Mouse (Mus musculus): ENCODE measurements around the gene Usp7.
A peak's percentile ranks its signal among the peaks of the same experiment; 100 is the strongest.

The Usp7 gene

DNA sequence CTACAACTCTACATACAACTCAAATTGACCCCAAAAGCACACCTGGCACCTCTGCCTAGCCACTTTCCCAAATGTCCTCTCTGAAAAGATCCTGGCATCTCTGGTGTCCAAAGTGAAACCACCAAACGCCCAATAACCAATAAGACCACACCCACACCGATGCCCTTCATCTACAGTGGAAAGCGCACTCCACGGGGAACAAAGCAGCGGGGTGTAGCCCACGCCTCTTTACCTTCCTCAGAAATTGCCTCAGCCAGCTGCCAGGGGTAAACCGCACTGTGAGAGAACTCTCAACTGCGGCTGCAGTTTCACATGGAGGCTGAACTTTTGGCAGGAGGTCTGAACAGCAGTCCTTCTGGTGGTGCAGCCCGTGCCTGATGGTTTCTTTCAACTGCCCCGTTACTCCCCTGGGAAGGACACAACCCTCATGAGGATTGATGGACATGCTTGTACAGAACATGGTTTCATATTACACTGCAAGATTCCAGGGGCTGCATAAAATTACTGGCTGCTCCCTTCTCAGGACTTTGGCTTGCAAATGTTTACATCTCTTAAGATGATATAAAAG is 76.5 kb downstream of the Usp7 start:
- no peak for DNase-seq

DNA sequence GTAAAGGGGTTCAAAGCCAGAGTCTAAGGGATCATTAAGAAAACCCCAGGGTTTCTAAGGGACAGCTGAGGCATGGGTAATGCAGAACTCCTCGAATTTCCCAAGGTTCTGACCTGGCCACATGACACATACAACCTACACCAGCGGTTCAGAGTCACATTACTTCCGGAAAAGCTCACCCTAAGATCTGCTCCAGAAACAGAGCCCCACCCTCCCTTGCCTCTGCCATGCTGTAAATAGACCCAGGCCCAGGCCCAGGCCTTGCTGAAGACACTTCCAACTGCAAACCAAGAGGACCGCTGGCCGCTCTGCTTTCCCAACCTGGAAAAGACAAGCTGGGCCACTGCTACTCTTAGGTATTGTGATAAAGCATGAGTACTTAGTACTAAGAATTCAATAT is 77.3 kb downstream of the Usp7 start:
- DNase-seq: no peak

DNA sequence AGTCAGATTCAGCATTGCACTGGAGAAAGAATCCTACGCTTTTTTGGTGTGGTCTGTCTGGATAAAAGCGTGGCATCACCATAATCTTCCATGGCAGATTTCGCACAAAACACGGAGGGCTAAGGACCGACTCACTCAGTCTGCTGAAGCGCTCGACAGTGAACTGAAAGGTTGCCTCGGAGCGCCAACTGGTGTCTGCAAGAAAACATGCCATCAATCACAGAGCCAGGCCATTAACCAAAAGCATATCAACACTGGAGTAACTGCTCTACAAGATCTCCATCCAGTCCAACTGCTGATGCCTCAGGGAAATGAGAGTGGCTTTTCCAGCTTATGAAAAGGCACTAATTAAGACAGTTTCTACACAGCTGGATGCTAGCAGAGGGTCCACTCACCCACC is 80.1 kb downstream of the Usp7 start:
- DNase-seq: no peak

DNA sequence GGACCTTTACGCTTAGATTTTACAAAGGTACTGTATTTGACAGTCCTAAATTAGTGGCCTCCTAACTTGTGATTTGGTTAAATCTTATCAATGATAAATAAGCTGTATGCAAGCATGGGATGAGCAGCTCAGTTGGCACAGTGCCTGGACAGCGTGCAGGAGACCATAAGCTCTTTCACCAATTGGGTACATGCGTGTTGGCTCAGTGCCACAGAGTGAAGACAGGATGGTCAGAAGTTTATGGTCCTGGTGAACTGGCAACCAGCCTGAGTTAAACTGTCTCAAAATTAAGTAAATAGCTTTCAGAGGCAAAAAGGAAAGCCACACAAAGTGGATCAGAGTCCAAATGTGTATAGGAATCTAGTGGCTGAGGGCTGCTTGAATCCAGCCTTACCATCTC is 91.5 kb downstream of the Usp7 start:
- no peak for DNase-seq

DNA sequence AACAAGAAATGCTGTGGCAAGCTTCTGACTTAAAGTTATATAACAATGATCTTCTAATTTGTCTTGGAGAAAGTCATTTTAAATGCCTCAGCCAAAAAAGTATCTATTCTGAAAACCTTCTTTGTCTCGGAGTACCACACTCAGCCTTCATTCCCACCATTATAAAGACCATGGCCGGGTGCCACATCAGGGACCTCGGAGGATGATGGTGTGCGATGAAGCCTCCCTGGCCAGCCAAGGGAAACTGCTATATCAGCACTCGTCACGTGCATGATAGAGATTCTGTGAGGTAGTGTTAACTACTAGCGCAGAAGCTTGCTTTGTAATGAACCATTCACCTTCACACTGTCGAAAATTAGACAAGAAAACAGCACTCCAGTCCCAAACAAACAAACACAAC is 92.6 kb downstream of the Usp7 start:
- DNase-seq: no peak

DNA sequence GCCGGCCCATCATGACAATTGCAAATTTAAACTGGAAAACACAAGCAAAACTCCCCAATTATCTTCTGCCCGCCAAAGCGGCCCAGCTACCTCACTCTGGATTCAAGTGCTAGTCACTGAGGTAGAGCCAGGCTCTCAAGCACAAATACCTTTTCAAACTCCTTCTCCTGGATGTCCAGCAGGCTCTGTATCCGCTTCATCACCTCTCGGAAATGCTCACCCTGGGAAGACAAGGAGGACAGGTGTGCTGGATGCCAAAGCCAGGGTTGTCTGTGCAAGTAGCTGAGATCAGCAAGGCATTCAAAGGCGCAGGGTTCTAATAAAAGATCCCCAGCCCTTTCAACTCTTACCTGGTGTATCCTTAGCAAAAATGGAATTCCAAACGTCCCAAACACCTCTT is 100.9 kb downstream of the Usp7 start:
- DNase-seq: no peak

DNA sequence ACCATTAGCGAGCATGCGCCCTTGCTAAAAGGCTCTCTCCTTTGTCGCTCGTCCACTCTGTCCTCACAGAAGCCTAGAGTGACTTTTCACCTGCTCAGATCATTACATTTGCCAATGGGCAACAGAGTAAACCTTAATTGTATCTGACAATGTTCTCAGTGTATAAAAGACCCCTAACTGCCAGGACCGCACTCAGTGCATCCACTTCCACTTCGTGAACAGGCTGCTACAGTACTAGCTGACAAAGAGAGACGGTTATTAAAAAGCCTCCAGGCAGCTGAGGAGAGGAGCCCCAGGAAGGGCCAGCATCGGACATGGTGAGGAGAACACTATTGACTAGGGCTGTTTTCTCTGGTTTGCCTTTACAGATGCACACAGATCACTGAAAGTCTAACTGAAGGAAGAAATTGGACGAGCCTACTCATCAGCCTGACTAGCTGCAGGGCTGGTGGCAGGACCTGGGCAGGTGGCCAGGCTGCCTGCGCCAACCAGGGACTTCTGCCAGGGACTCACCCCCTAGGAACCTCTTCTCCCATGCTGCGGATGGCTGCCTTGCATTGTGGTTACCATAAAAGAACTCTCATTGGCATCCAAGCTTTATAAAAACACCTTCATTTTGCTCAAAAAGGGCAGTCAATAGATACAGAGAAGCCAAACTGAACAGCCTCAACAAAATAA is 102.0 kb downstream of the Usp7 start:
- DNase-seq: peak; percentile 39

DNA sequence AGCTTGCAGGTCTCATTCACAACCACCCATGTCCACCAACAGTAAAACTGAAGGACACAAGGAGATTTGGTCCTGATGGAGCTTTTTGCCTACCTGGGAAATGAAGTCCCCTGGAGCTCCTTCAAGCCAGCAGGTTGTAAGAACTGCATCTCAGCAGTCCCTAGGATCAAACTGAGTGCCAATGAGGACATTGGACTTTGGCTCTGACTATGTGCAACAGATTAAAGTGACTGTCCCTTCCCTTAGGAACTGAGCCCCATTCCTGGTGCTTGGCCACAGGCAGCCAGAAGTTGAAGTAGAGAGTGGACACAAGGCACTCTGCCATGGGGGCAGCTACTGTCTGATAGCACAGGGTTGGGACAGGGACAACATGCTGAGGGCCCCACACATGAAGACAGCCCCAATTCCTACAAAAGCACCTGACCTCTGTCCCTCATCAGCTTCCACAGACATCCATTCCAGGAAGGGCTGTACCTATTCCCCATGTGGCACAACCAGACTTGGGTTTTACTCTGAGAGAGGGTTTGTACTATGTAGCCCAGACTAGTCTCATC is 104.5 kb downstream of the Usp7 start:
- DNase-seq: no peak

DNA sequence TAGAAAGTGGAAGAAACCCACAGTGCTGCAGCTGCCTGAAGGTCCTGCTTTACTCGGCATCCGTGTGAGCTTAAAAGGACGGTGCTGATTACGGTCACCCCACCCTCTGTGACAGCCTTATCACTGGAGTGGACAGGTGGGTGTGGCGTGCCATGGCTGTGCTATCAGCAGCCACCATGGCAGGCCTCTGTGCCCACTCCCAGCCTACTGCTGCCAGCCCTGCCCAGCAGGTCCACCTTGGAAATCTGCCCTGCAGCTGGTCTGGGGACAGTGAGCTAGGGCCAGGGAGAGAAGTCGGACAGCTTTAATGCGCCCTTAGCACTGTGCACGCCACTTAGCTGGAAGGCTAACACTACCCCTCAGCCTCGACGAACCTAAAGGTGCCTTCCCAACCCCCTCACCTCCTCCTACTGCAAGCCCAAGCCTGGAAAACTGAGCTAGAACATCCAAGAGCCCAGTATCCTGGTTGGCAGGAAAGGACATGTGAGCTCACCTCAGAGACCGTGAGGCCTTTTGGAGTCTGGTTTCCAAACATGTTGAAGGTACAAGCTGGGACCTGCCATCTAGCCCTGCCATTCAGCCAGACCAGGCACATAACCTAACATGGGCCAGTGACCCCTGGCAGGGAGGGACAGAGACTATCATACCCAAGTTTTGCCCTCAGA is 105.1 kb downstream of the Usp7 start:
- no peak for DNase-seq

DNA sequence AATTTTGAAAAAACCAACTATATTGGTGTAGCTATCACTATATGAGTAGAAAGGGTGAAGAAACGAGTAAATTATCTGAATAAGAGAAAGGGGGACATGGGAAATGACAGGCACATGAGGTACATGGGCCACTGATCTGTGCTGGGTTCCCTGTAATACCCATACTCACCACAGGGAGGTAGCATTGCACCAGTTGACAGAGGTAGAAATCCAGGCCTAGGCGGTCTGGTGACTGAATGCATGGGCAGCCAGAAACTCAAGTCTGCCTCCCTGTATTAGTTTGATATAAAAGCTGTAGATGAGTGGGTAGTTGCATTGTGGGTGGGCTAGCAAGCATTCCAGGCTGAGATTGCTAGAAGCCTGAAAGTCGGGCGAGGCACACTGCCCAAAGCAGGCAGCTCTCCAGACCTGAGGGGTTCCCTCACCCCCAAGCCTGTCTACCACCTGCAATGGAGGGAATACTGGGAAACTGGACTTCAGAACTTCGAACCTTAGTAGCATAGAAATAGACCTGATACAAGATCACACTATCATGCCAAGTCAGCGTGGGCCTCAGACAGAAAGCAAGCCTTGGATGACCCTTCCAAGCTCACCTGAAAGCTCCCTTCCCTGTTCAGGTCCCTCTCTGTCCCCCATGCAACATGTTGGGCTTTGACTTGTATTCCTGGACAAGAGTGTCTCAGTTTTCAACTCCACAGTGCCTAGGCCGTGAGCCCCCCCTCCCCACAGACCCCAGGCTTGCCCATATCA is 105.8 kb downstream of the Usp7 start:
- peak; percentile 69 for DNase-seq

DNA sequence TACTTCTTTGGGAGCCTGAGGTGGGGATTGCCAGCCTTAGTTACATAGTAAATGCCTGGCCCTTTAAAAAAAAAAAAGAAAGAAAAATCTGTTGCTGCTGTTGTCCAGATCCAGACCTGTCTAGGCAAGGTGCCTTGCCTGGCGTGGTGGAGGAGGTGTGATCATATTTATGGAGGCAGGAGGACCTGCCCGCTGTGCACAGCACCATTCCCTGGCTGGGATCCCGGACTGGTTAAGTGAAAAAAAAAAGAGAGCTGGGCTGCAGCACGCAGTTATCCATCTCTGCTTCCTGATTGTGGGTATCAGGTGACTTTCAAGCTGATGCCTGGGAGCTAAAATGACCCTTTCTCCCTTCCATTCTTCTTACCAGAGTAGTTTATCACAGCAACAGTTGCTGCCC is 107.0 kb downstream of the Usp7 start:
- no peak for DNase-seq

DNA sequence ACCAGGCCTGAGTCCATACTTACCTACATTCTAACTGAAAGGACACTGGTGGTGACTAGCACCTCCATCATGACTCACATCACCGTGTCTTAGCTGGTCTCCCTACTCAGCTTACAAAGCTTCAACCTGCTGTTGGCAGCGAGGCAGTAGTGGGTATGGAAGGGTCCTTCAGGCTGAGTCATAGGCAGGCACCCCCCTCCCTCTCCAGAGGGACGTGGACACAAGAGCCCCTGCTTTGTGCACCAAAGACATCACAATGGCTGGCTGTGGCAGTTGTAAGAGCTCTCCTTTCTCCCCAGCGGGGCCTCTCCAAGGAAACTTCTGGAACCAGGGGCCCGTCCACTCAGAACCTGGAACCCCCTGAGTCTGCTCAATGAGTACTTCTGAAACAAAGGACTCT is 111.6 kb downstream of the Usp7 start, which contains the start of gene Gm5767:
Gm5767 (plus strand) TSS at position 301 of the 400 bp plus-strand sequence.
- no peak for DNase-seq

DNA sequence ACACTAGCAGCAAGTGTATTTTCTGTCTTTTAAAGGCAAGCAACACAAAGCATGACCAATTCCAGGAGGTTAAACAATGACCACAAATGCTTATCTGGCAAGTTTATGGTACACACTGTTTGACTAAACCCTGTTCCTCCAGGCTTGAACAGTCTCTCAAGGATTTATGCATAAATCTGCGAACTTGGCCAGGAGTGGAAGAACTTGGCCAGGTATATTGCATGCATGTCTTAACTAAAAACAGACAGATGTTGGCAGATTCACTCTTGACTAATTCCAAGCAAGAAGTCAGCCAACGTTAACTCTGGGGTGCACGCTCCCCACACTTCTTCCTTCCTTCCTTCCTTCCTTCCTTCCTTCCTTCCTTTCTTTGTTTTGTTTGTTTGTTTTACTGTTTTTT is 112.3 kb downstream of the Usp7 start:
- DNase-seq: no peak

DNA sequence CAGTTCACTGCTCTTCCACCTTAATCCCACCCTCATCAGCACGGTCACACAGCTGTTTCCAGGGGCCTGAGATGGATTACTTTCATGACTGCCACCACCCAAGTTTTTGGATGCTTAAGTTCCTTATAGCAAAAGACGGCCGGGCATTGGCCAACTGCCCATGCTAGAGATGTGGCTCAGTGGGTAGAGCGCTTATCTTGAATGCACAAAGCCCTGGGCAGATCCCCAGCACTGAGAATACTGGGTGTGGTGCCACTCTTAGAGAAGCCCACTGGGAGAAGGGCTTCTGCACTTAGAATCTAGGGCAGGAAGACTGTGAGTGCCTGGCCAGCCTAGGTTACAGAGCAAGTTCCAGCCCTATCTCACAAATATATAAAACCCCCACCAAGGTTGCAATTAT is 113.4 kb downstream of the Usp7 start:
- DNase-seq: no peak

DNA sequence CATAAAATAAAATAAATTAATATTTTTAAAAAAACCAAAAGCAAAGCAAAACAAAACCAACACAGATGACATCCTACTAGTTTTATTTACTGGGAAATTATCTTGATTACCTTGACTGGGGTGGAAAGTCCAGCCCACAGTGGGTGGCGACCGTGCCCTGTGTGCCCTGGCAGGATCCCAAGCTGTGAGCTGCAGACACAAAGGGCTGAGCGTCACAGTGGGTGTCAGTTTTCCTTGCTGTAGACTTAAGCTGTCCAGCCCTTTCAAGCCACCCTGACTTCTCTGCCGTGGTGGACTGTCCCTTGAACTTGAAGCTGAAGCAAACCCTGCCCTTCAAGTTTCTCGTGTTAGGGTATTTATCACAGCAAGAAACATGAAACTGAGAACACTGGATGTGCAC is 114.1 kb downstream of the Usp7 start:
- DNase-seq: no peak

DNA sequence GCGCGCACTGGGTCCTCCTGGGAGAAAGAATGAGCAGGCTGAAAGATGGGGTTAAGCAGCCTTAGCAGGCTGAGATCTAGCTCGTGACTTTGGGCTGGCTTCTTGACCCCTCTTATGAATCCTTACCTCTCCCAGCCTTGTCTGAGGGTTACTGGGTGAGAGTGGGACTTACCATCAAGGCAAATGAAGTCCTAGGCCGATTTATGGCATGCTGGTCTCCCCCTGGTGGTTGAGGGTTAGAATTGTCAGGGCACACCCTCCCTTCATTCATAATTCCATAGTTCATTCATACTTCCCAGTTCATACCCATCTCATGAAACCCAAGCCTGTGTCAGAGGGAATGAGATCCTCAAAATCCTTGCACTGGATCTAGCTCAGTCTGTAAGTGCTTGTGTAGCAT is 115.3 kb downstream of the Usp7 start:
- DNase-seq: no peak

DNA sequence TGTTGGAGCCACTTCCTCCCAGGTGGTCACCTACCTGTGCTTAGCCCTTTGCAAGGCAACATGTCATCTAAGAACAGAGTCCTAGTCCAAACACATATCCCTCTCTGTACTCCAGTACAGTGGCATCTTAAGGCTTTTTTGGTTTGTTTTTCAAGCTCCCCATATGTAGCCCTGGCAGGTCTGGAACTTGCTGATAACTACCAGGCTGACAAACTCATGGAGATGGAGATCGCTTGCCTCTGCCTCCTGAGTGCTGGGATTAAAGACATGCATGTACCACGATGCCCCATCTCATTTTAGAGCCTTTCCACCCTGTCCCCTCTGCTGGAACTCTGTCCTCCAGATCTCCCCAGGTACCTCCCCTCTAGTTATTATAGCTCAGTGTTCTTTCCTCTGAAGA is 115.9 kb downstream of the Usp7 start:
- DNase-seq: no peak

DNA sequence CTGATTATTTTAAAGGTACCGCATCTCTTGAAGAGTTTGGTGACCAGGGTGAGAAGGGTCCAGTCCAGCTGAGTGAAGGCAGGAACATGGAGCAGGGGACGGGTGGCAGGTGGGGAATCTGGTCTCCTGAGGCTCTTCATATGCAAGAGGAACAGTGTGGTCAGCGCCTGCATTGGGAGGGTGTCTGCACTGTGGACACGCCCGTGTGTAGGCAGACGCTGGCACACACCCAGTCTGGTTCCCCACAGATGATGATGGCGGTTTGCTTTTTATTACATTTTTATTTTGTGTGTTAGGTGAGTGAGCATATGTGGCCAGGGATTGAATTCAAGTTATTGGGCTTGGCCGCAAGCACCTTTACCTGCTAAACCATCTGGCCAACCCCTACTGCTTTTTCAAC is 116.5 kb downstream of the Usp7 start:
- DNase-seq: no peak

DNA sequence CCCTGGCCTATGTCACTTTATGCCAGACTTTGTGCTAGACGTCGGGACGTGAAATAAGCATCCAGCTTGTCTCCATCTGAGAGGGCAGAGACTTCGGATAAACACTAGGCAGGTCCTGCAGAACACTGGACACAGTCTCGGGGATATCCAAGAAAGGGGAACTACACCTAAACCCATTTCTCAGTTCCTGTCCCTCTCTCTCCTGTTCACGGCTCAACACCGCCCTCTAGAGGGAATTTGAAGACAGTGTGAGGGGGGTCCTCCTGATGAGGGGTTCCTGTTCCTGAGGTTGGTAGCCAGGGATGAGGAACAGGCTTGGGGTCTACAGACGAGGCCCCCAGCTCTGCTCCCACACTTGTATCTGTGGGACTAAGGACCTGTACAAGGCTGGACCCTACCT is 117.9 kb downstream of the Usp7 start:
- DNase-seq: no peak

DNA sequence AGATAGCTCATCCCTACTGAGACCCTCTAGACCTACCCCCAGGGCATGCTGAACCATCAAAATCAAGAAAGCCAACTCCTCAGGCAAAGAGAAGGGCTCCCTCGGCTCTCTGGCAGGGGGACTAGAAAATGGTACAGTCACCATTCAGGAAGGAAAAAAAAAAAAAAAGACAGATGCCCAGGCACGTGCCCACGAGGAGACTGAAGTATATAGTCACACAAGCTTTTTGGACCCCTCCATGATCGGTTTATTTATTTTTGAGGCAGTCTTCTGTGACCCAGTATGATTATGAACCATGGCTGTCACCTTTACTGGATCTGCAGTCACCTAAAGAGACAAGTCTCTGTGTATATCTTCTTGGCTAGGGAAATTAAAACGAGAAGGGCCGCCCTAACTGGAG is 118.8 kb downstream of the Usp7 start:
- DNase-seq: no peak

DNA sequence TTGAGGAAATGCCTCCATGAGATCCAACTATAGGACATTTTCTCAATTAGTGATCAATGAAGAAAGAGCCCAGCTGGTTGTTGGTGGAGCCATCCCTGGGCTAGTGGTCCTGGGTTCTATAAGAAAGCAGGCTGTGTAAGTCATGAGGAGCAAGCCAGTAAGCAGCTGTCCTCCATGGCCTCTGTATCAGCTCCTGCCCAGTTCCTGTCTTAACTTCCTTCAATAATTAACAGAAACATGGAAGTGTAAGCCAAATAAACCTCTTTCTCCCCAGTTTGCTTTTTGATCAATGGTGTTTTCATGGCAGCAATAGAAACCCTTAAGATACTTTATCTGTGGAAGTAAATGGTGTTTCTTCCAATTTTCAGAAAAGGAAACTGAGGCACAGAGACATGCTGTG is 119.3 kb downstream of the Usp7 start:
- no peak for DNase-seq

DNA sequence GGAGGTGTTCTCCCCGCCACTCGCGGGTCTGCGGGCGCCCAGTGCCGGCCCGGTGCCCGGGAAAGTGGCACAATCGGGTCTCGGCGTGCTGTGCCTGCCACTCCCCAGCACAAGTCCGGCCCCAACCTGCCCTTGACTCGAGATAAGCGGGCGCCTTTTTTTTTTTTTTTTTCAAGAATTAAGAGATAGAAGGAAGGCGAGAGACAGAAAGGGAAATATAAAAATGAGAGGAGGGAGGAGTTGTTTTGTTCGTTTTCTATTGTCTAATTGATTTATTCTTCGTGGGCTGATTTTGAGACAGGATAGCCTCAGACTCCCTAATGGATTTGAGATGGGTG is 119.8 kb downstream of the Usp7 start:
- DNase-seq: no peak

DNA sequence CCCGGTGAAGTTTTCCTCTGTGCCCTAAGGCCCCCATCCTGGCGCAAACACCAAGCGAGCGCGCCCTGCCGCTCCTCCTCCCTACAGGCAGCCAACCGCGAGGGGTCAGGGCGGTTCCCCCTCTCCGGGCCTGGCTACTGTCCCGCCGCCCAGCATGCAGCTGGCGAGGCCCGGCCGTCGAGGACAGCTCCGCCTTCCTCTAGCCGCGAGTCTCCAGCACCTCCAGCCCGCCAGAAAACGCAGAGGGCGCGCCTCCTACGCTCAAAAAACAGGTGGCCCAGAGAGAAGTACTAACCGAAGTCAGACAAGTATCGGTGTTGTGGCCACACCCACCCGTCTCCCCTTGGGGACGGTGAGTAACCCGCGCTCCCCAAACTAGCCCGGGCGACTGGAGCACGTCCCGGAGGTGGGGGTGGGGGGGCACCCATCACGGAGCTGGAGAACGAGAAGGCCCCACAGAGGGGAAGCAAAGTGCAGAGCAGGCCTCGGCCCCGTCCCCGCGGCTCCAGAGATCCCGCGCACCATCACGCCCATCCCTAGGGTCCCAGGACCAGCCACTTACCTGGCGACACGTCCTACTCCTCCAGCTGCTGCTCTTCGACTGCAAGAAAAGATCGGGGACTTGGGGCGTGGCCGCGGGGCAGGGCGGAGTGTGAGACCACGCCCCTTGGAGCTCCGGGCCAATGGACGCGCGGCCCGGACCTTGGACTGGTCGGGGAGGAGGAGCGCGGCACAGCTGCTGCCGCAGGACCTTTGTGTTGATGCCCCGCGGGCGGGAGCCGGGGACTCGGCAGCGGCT is 120.4 kb downstream of the Usp7 start, which contains the start of gene Carhsp1:
Carhsp1 (minus strand) TSS at position 605 of the 799 bp plus-strand sequence.
- peak; percentile 74 for DNase-seq

Measured in right cerebral cortex, postnatal 25 days (tissue).